Mouse (Mus musculus) lung, embryonic 16.5 days (tissue): Measurements from ENCODE around the gene Fancc. TPM values are rescaled to one million over a fixed set of nuclear protein-coding genes. Genes with fewer than 3 reads are reported as not detected.

Source experiments
- ATAC-seq: fragments of 200-750 bp; cut with Nextera tagmentation; 2 replicates; pipeline ENCODE4 v1.8.0; 2017; ENCODE audit warnings: low read depth, mild to moderate bottlenecking, moderate library complexity
- H3K27ac ChIP-seq: fragments of 300-500 bp; sonication (generic); 2 replicates; pipeline ENCODE4 v1.5.1; 2014; ENCODE audit warnings: mild to moderate bottlenecking, control low read depth, low read length
- H3K27me3 ChIP-seq: fragments of 300-500 bp; sonication (generic); 2 replicates; pipeline ENCODE4 v1.6.1; 2014; ENCODE audit warnings: low read depth, low read length, mixed read lengths; ENCODE audit not compliant: control insufficient read depth, insufficient read depth
- H3K36me3 ChIP-seq: fragments of 300-500 bp; sonication (generic); 2 replicates; pipeline ENCODE4 v1.6.1; 2014; ENCODE audit warnings: low read length; ENCODE audit not compliant: control insufficient read depth, insufficient read depth
- H3K4me1 ChIP-seq: fragments of 300-500 bp; sonication (generic); replicated peaks from 2 replicates; pipeline ENCODE4 v1.6.1; 2014; ENCODE audit warnings: low read length, mixed read lengths; ENCODE audit not compliant: control insufficient read depth, insufficient read depth
- H3K4me2 ChIP-seq: fragments of 300-500 bp; sonication (generic); 2 replicates; pipeline ENCODE4 v1.6.1; 2014; ENCODE audit warnings: low read depth, low read length, control low read depth
- H3K4me3 ChIP-seq: fragments of 300-500 bp; sonication (generic); 2 replicates; pipeline ENCODE4 v1.5.1; 2014; ENCODE audit warnings: mild to moderate bottlenecking, low read length, control low read depth
- H3K9ac ChIP-seq: fragments of 300-500 bp; sonication (generic); 2 replicates; pipeline ENCODE4 v1.6.1; 2014; ENCODE audit warnings: low read length, control low read depth
- H3K9me3 ChIP-seq: fragments of 300-500 bp; sonication (generic); 2 replicates; pipeline ENCODE4 v1.6.1; 2016; ENCODE audit warnings: low read length; ENCODE audit not compliant: control insufficient read depth
- WGBS: fragments of 180-500 bp; shearing (Covaris S2); extraction: QIAGEN DNeasy Blood & Tissue Kit; methylation state at CpG from one replicate; pipeline ENCODE4 v1.1.7; 2014; 5-methylcytosine and 5-hydroxymethylcytosine counted together
- polyA plus RNA-seq: library from polyadenylated mRNA; unstranded; fragments of >200 nt; fragmentation: Nextera tagmentation; extraction: Ambion mirVana; gene quantifications from 2 replicates; pipeline ENCODE4 v1.2.1, GENCODE M21; 2015

Gene Fancc
- polyA plus RNA-seq, 1 experiment from 2014 or later, result 27.8 TPM

GRCm38 (mm10) chr13:63243586-63243985, 253.5 kb downstream of the Fancc start:
- WGBS, result 53% methylated on average over 5 of the region's 5 CpGs
- no peak for ATAC-seq
- Histone ChIP-seq H3K4me2 (peak overlapping the region; percentile 50), H3K4me1 (peaks cover 50% of the 10 kb centered on the region), H3K9ac (peak overlapping the region; percentile 54), H3K4me3 (peak overlapping the region; percentile 34), H3K9me3 (no peaks in the 10 kb centered on the region), H3K36me3 (no peaks in the 10 kb centered on the region), H3K27me3 (no peaks in the 10 kb centered on the region), H3K27ac (peak overlapping the region; percentile 65)

GRCm38 (mm10) chr13:63242401-63243192, 254.5 kb downstream of the Fancc start:
- Histone ChIP-seq H3K36me3 (no peaks in the 10 kb centered on the region), H3K9me3 (no peaks in the 10 kb centered on the region), H3K4me1 (peaks cover 53% of the 10 kb centered on the region), H3K27ac (peak overlapping the region; percentile 98), H3K9ac (peak overlapping the region; percentile 99), H3K27me3 (no peaks in the 10 kb centered on the region), H3K4me3 (peak overlapping the region; percentile 92), H3K4me2 (peak overlapping the region; percentile 80)
- no peak for ATAC-seq
- 28% methylated on average over 10 of the region's 10 CpGs for WGBS

GRCm38 (mm10) chr13:63241665-63242064, 255.4 kb downstream of the Fancc start:
- no peak for ATAC-seq
- Histone ChIP-seq H3K9ac (peak overlapping the region; percentile 99), H3K9me3 (no peaks in the 10 kb centered on the region), H3K4me3 (peak overlapping the region; percentile 92), H3K4me2 (peak overlapping the region; percentile 80), H3K27ac (peak overlapping the region; percentile 98), H3K4me1 (peaks cover 47% of the 10 kb centered on the region), H3K36me3 (no peaks in the 10 kb centered on the region), H3K27me3 (no peaks in the 10 kb centered on the region)
- WGBS, result 34% methylated on average over 3 of the region's 3 CpGs

- Histone ChIP-seq H3K4me2 (peak overlapping the region; percentile 80), H3K36me3 (no peaks in the 10 kb centered on the region), H3K9me3 (no peaks in the 10 kb centered on the region), H3K4me3 (peak overlapping the region; percentile 92), H3K9ac (peak overlapping the region; percentile 99), H3K4me1 (peaks cover 43% of the 10 kb centered on the region), H3K27ac (peak overlapping the region; percentile 98), H3K27me3 (no peaks in the 10 kb centered on the region)
- WGBS, result 2% methylated on average over 5 of the region's 5 CpGs
- ATAC-seq, result peak; percentile 44; the same call in 1 of the 2 replicates
Observed at GRCm38 (mm10) chr13:63240835-63241234, 256.2 kb downstream of the Fancc start.

GRCm38 (mm10) chr13:63239877-63240671, 257.0 kb downstream of the Fancc start:
- peak overlapping the region; percentile 92 for H3K4me3 ChIP-seq
- H3K9me3 ChIP-seq, result no peaks in the 10 kb centered on the region
- no peaks in the 10 kb centered on the region for H3K27me3 ChIP-seq
- H3K4me1 ChIP-seq, result peaks cover 40% of the 10 kb centered on the region
- H3K9ac ChIP-seq, result peak overlapping the region; percentile 99
- WGBS, result under 1% methylated on average over 41 of the region's 51 CpGs
- peak; percentile 80 for ATAC-seq
- peak overlapping the region; percentile 98 for H3K27ac ChIP-seq
- H3K36me3 ChIP-seq, result no peaks in the 10 kb centered on the region
- peak overlapping the region; percentile 80 for H3K4me2 ChIP-seq

- Histone ChIP-seq H3K27me3 (no peaks in the 10 kb centered on the region), H3K4me3 (peak overlapping the region; percentile 92), H3K9ac (peak overlapping the region; percentile 99), H3K4me1 (peaks cover 34% of the 10 kb centered on the region), H3K9me3 (no peaks in the 10 kb centered on the region), H3K36me3 (no peaks in the 10 kb centered on the region), H3K4me2 (peak overlapping the region; percentile 80), H3K27ac (peak overlapping the region; percentile 98)
- 6% methylated on average over 11 of the region's 11 CpGs for WGBS
- ATAC-seq, result peak; percentile 52
Observed at GRCm38 (mm10) chr13:63239301-63239804, 257.7 kb downstream of the Fancc start.

GRCm38 (mm10) chr13:63238045-63238444, 259.0 kb downstream of the Fancc start:
- Histone ChIP-seq H3K36me3 (no peaks in the 10 kb centered on the region), H3K9me3 (no peaks in the 10 kb centered on the region), H3K27ac (no peak overlapping the region), H3K4me1 (peaks cover 30% of the 10 kb centered on the region), H3K4me2 (no peak overlapping the region), H3K9ac (no peak overlapping the region), H3K27me3 (no peaks in the 10 kb centered on the region), H3K4me3 (no peak overlapping the region)
- ATAC-seq, result no peak
- 80% methylated on average over 7 of the region's 7 CpGs for WGBS

GRCm38 (mm10) chr13:63236159-63236893, 260.8 kb downstream of the Fancc start:
- Histone ChIP-seq H3K9me3 (no peaks in the 10 kb centered on the region), H3K27ac (peak overlapping the region; percentile 86), H3K4me2 (no peak overlapping the region), H3K4me3 (no peak overlapping the region), H3K36me3 (no peaks in the 10 kb centered on the region), H3K4me1 (peaks cover 23% of the 10 kb centered on the region), H3K9ac (peak overlapping the region; percentile 47), H3K27me3 (no peaks in the 10 kb centered on the region)
- WGBS, result 17% methylated on average over 5 of the region's 5 CpGs
- ATAC-seq, result no peak
